Mouse (Mus musculus): ENCODE data around the gene Ndufb8.

Gene Ndufb8

GRCm38 (mm10) chr19:44535376-44535775 is 19.9 kb downstream of the Ndufb8 start:
- DNase-seq (ENCODE audit: low spot score in 2 of 2), result no peak

GRCm38 (mm10) chr19:44530018-44530417 is 25.2 kb downstream of the Ndufb8 start:
- no peak for DNase-seq (ENCODE audit: low spot score in 2 of 2)

- no peak for DNase-seq (ENCODE audit: low spot score in 2 of 2)
Observed at GRCm38 (mm10) chr19:44525551-44526205, 29.6 kb downstream of the Ndufb8 start.

- DNase-seq (ENCODE audit: low spot score in 2 of 2), result no peak
Observed at GRCm38 (mm10) chr19:44519152-44519551, 36.1 kb downstream of the Ndufb8 start.

GRCm38 (mm10) chr19:44517996-44518768 is 37.1 kb downstream of the Ndufb8 start:
- DNase-seq (ENCODE audit: low spot score in 2 of 2), result no peak

GRCm38 (mm10) chr19:44515769-44516168 is 39.5 kb downstream of the Ndufb8 start:
- DNase-seq (ENCODE audit: low spot score in 2 of 2), result no peak

- no peak for DNase-seq (ENCODE audit: low spot score in 2 of 2)
Observed at GRCm38 (mm10) chr19:44514521-44515451, 40.5 kb downstream of the Ndufb8 start.

- DNase-seq (ENCODE audit: low spot score in 2 of 2), result no peak
Observed at GRCm38 (mm10) chr19:44513921-44514482, 41.2 kb downstream of the Ndufb8 start.

- DNase-seq (ENCODE audit: low spot score in 2 of 2), result no peak
Observed at GRCm38 (mm10) chr19:44513054-44513833, 42.0 kb downstream of the Ndufb8 start.

GRCm38 (mm10) chr19:44512601-44513000 is 42.6 kb downstream of the Ndufb8 start:
- DNase-seq (ENCODE audit: low spot score in 2 of 2), result no peak

GRCm38 (mm10) chr19:44511451-44512231 is 43.6 kb downstream of the Ndufb8 start:
- no peak for DNase-seq (ENCODE audit: low spot score in 2 of 2)

GRCm38 (mm10) chr19:44510534-44511175 is 44.6 kb downstream of the Ndufb8 start:
- peak in 1 of 2 experiments; percentile 8 for DNase-seq (ENCODE audit: low spot score in 2 of 2)

- no peak for DNase-seq (ENCODE audit: low spot score in 2 of 2)
Observed at GRCm38 (mm10) chr19:44502741-44503140, 52.5 kb downstream of the Ndufb8 start.

GRCm38 (mm10) chr19:44501925-44502324 is 53.3 kb downstream of the Ndufb8 start:
- DNase-seq (ENCODE audit: low spot score in 2 of 2), result no peak

GRCm38 (mm10) chr19:44500240-44500639 is 55.0 kb downstream of the Ndufb8 start:
- DNase-seq (ENCODE audit: low spot score in 2 of 2), result no peak

GRCm38 (mm10) chr19:44498936-44499335 is 56.3 kb downstream of the Ndufb8 start:
- DNase-seq (ENCODE audit: low spot score in 2 of 2), result no peak

Data from left cerebral cortex, adult 9 months (tissue).